Mouse (Mus musculus) liver, embryonic 12.5 days (tissue): ENCODE measurements at regions not wholly inside any gene's neighbourhood (a gene's known extent, or its start where the extent isn't known, plus 50 kb on each side); places are given as distances from the start of the nearest gene placed in this dataset.

Experiments
- ATAC-seq: fragments of 200-750 bp; cut with Nextera tagmentation; 2 replicates; pipeline ENCODE4 v1.8.0; 2017; ENCODE audit warnings: moderate number of reproducible peaks, mild to moderate bottlenecking, moderate library complexity
- H3K27ac ChIP-seq: fragments of 300-500 bp; sonication (generic); 2 replicates; pipeline ENCODE4 v1.5.1; 2016; ENCODE audit warnings: mild to moderate bottlenecking
- H3K27me3 ChIP-seq: fragments of 300-500 bp; sonication (generic); replicated peaks from 2 replicates; pipeline ENCODE4 v1.6.1; 2016; ENCODE audit warnings: mild to moderate bottlenecking, moderate library complexity
- H3K36me3 ChIP-seq: fragments of 300-500 bp; sonication (generic); 2 replicates; pipeline ENCODE4 v1.6.1; 2016; ENCODE audit warnings: mild to moderate bottlenecking, moderate library complexity
- H3K4me1 ChIP-seq: fragments of 300-500 bp; sonication (generic); 2 replicates; pipeline ENCODE4 v1.6.1; 2016
- H3K4me2 ChIP-seq: fragments of 300-500 bp; sonication (generic); 2 replicates; pipeline ENCODE4 v1.6.1; 2016; ENCODE audit warnings: mild to moderate bottlenecking, moderate library complexity
- H3K4me3 ChIP-seq: fragments of 300-500 bp; sonication (generic); 2 replicates; pipeline ENCODE4 v1.5.1; 2016; ENCODE audit warnings: mild to moderate bottlenecking, moderate library complexity
- H3K9ac ChIP-seq: fragments of 300-500 bp; sonication (generic); 2 replicates; pipeline ENCODE4 v1.6.1; 2016; ENCODE audit warnings: mild to moderate bottlenecking, moderate library complexity
- H3K9me3 ChIP-seq: fragments of 300-500 bp; sonication (generic); replicated peaks from 2 replicates; pipeline ENCODE4 v1.6.1; 2016; ENCODE audit warnings: mild to moderate bottlenecking, moderate library complexity
- WGBS: fragments of 180-500 bp; shearing (Covaris S2); methylation state at CpG from one replicate; pipeline ENCODE4 v1.1.7; 2016; ENCODE audit not compliant: insufficient replicate concordance; 5-methylcytosine and 5-hydroxymethylcytosine counted together

GRCm38 (mm10) chr8:77919776-77920175, 195.5 kb upstream of the Ednra start:
- no peak for ATAC-seq
- no peaks in the 10 kb centered on the region for H3K4me1 ChIP-seq
- H3K27ac ChIP-seq: no peak overlapping the region
- 58% methylated on average over 3 of the region's 3 CpGs for WGBS
- no peaks in the 10 kb centered on the region for H3K36me3 ChIP-seq
- no peaks in the 10 kb centered on the region for H3K27me3 ChIP-seq
- H3K9ac ChIP-seq: no peak overlapping the region
- H3K9me3 ChIP-seq: no peaks in the 10 kb centered on the region; the same call in 1 of the 2 replicates
- no peak overlapping the region for H3K4me3 ChIP-seq
- H3K4me2 ChIP-seq: no peak overlapping the region

GRCm38 (mm10) chr8:77921868-77922267, 197.6 kb upstream of the Ednra start:
- no peak for ATAC-seq
- no peak overlapping the region for H3K4me3 ChIP-seq
- no peaks in the 10 kb centered on the region; the same call in 1 of the 2 replicates for H3K9me3 ChIP-seq
- H3K9ac ChIP-seq: no peak overlapping the region
- H3K36me3 ChIP-seq: no peaks in the 10 kb centered on the region
- no peak overlapping the region for H3K4me2 ChIP-seq
- no peak overlapping the region for H3K27ac ChIP-seq
- no peaks in the 10 kb centered on the region for H3K27me3 ChIP-seq
- WGBS: 54% methylated on average over 4 of the region's 4 CpGs
- no peaks in the 10 kb centered on the region for H3K4me1 ChIP-seq

- Histone ChIP-seq H3K4me1 (no peaks in the 10 kb centered on the region), H3K4me2 (no peak overlapping the region), H3K27ac (no peak overlapping the region), H3K9ac (no peak overlapping the region), H3K27me3 (no peaks in the 10 kb centered on the region), H3K36me3 (no peaks in the 10 kb centered on the region), H3K9me3 (no peaks in the 10 kb centered on the region), H3K4me3 (no peak overlapping the region)
- 76% methylated on average over 3 of the region's 3 CpGs for WGBS
- ATAC-seq: no peak
Measured at GRCm38 (mm10) chr8:77947702-77948101, 223.4 kb upstream of the Ednra start.

- H3K36me3 ChIP-seq: no peaks in the 10 kb centered on the region
- ATAC-seq: no peak
- no peak overlapping the region for H3K4me3 ChIP-seq
- H3K9ac ChIP-seq: no peak overlapping the region
- H3K4me2 ChIP-seq: no peak overlapping the region
- 79% methylated on average over 5 of the region's 5 CpGs for WGBS
- no peaks in the 10 kb centered on the region for H3K4me1 ChIP-seq
- no peaks in the 10 kb centered on the region for H3K9me3 ChIP-seq
- H3K27ac ChIP-seq: no peak overlapping the region
- H3K27me3 ChIP-seq: no peaks in the 10 kb centered on the region
Measured at GRCm38 (mm10) chr8:77949640-77950039, 225.4 kb upstream of the Ednra start.

- WGBS: 55% methylated on average over 4 of the region's 4 CpGs
- Histone ChIP-seq H3K27ac (no peak overlapping the region), H3K9me3 (no peaks in the 10 kb centered on the region), H3K4me1 (no peaks in the 10 kb centered on the region), H3K27me3 (no peaks in the 10 kb centered on the region), H3K4me3 (no peak overlapping the region), H3K36me3 (no peaks in the 10 kb centered on the region), H3K9ac (no peak overlapping the region), H3K4me2 (no peak overlapping the region)
- no peak for ATAC-seq
Measured at GRCm38 (mm10) chr8:77958814-77959372, 234.6 kb upstream of the Ednra start.

GRCm38 (mm10) chr8:77963102-77963698, 238.9 kb upstream of the Ednra start:
- Histone ChIP-seq H3K36me3 (no peaks in the 10 kb centered on the region), H3K9ac (no peak overlapping the region), H3K4me2 (no peak overlapping the region), H3K27me3 (no peaks in the 10 kb centered on the region), H3K4me3 (no peak overlapping the region), H3K27ac (no peak overlapping the region), H3K4me1 (no peaks in the 10 kb centered on the region), H3K9me3 (no peaks in the 10 kb centered on the region)
- 64% methylated on average over 3 of the region's 3 CpGs for WGBS
- ATAC-seq: no peak

- H3K27ac ChIP-seq: no peak overlapping the region
- no peaks in the 10 kb centered on the region for H3K9me3 ChIP-seq
- no peaks in the 10 kb centered on the region for H3K36me3 ChIP-seq
- no peak overlapping the region for H3K4me2 ChIP-seq
- no peak overlapping the region for H3K9ac ChIP-seq
- WGBS: 59% methylated on average over 8 of the region's 8 CpGs
- no peaks in the 10 kb centered on the region for H3K27me3 ChIP-seq
- H3K4me1 ChIP-seq: no peaks in the 10 kb centered on the region
- H3K4me3 ChIP-seq: no peak overlapping the region
- ATAC-seq: no peak
Measured at GRCm38 (mm10) chr8:77970378-77970777, 242.7 kb upstream of the Ttc29 start.

GRCm38 (mm10) chr8:77973714-77974113, 239.4 kb upstream of the Ttc29 start:
- Histone ChIP-seq H3K4me3 (no peak overlapping the region), H3K4me1 (no peaks in the 10 kb centered on the region), H3K4me2 (no peak overlapping the region), H3K9ac (no peak overlapping the region), H3K36me3 (no peaks in the 10 kb centered on the region), H3K9me3 (no peaks in the 10 kb centered on the region), H3K27ac (no peak overlapping the region), H3K27me3 (no peaks in the 10 kb centered on the region)
- WGBS: 61% methylated on average over 4 of the region's 4 CpGs
- no peak for ATAC-seq

- H3K4me3 ChIP-seq: no peak overlapping the region
- H3K27me3 ChIP-seq: no peaks in the 10 kb centered on the region
Measured at GRCm38 (mm10) chr8:77979106-77979505, 234.0 kb upstream of the Ttc29 start.

GRCm38 (mm10) chr8:77980701-77981100, 232.4 kb upstream of the Ttc29 start:
- WGBS: 67% methylated on average over 3 of the region's 3 CpGs
- Histone ChIP-seq H3K9ac (no peak overlapping the region), H3K9me3 (no peaks in the 10 kb centered on the region), H3K4me2 (no peak overlapping the region), H3K4me1 (no peaks in the 10 kb centered on the region), H3K36me3 (no peaks in the 10 kb centered on the region), H3K27me3 (no peaks in the 10 kb centered on the region), H3K4me3 (no peak overlapping the region), H3K27ac (no peak overlapping the region)
- no peak for ATAC-seq

More at GRCm38 (mm10) chr8:77979106-77979505, 234.0 kb upstream of the Ttc29 start:
- Histone ChIP-seq H3K9ac (no peak overlapping the region), H3K27ac (no peak overlapping the region), H3K9me3 (no peaks in the 10 kb centered on the region), H3K4me2 (no peak overlapping the region), H3K36me3 (no peaks in the 10 kb centered on the region), H3K4me1 (no peaks in the 10 kb centered on the region)
- no peak for ATAC-seq
- 49% methylated on average over 2 of the region's 2 CpGs for WGBS

- no peak for ATAC-seq
- H3K36me3 ChIP-seq: no peaks in the 10 kb centered on the region
- no peaks in the 10 kb centered on the region for H3K9me3 ChIP-seq
- WGBS: 60% methylated on average over 3 of the region's 3 CpGs
- H3K27ac ChIP-seq: no peak overlapping the region
- H3K4me2 ChIP-seq: no peak overlapping the region
- H3K9ac ChIP-seq: no peak overlapping the region
- H3K4me1 ChIP-seq: no peaks in the 10 kb centered on the region
- H3K27me3 ChIP-seq: no peaks in the 10 kb centered on the region
- no peak overlapping the region for H3K4me3 ChIP-seq
Measured at GRCm38 (mm10) chr8:77982031-77982430, 231.1 kb upstream of the Ttc29 start.

- H3K9me3 ChIP-seq: no peaks in the 10 kb centered on the region
- ATAC-seq: no peak
- 55% methylated on average over 3 of the region's 3 CpGs for WGBS
- peaks cover 4% of the 10 kb centered on the region; the same call in 1 of the 2 replicates for H3K4me1 ChIP-seq
- H3K4me3 ChIP-seq: no peak overlapping the region
- H3K27me3 ChIP-seq: no peaks in the 10 kb centered on the region
- H3K36me3 ChIP-seq: no peaks in the 10 kb centered on the region
- H3K9ac ChIP-seq: no peak overlapping the region
- H3K27ac ChIP-seq: no peak overlapping the region
- no peak overlapping the region for H3K4me2 ChIP-seq
Measured at GRCm38 (mm10) chr8:77983476-77983875, 229.6 kb upstream of the Ttc29 start.

- Histone ChIP-seq H3K27ac (no peak overlapping the region), H3K9ac (no peak overlapping the region), H3K36me3 (no peaks in the 10 kb centered on the region), H3K4me1 (peaks cover 5% of the 10 kb centered on the region; the same call in 1 of the 2 replicates), H3K27me3 (no peaks in the 10 kb centered on the region), H3K4me2 (no peak overlapping the region), H3K4me3 (no peak overlapping the region), H3K9me3 (no peaks in the 10 kb centered on the region)
- peak; percentile 57; the same call in 1 of the 2 replicates for ATAC-seq
Measured at GRCm38 (mm10) chr8:77987237-77987636, 225.9 kb upstream of the Ttc29 start.
